Mouse (Mus musculus) gastrocnemius, adult 8-10 months (tissue): ENCODE measurements around the gene Sertad3. TPM values are rescaled to one million over a fixed set of nuclear protein-coding genes. Genes with fewer than 3 reads are reported as not detected.

Source experiments
- DNase-seq, 2 experiments: peaks; one replicate each; pipeline ENCODE4 v3.0.0; 2022; ENCODE audit warnings: low spot score in 2 of 2
- total RNA-seq, 4 experiments: library from RNA; stranded (reverse); gene quantifications; 2 replicates each; pipeline ENCODE4 v1.2.4; 2022

The Sertad3 gene
- 1 to 10 TPM; 3.8 to 5.3 (median 4.3) TPM for total RNA-seq

DNA sequence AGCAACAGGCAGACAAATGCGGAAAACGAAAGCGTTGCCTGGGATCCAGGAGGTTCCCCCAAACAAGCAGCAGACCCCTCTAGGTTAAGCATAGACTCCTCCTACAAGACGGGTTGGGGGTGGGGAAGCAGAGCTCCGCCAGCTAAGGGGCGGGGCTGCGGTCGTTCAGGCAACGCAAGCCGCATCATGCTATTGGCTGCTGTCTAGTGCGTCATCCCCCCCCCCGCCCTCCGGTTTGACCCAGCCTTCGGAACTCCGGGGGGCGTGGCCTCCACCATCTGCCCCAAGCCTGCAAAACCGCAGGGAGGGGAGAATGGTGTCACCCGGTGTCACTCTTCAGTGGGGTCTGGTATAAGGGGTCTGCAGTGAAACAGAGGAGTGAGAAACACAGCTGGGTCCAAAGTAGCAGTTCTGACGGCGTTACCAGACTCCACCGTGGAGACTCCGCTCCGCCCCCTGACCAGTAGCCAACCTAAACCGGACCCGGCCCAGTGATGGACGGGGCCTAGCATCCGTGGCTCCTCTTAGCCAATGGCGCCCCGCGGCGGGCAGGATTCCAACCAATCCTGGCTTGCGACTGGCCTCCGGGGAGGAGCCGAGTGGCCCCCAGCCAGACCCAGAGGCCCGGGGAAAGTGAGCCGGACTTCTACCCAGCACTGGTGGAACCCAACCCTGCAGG, at the start of gene Sertad3:
Gene Sertad3, plus strand, starts transcription at position 613 of the 679 bp plus-strand sequence.
- DNase-seq: peak; percentile 99 to 100

DNA sequence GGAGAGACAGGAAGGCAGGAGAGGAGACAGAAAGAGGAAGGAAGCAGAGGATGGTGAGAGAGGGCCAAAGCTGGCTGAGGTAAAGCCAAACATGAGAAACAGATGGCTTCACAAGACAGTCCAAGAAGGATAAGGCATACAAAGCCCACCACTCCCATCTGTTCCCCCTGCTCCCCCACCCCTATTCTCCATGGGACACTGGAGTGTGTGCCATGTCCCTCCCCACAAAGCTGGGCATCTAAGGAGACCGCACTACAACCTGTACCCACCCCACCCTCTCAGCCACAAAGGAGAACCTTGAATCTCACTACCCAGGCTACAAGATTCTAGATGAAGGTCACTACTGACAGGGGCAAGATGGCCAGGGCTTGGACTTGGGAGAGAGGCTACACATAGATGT, 46.2 kb upstream of the Sertad3 start:
- no peak for DNase-seq

DNA sequence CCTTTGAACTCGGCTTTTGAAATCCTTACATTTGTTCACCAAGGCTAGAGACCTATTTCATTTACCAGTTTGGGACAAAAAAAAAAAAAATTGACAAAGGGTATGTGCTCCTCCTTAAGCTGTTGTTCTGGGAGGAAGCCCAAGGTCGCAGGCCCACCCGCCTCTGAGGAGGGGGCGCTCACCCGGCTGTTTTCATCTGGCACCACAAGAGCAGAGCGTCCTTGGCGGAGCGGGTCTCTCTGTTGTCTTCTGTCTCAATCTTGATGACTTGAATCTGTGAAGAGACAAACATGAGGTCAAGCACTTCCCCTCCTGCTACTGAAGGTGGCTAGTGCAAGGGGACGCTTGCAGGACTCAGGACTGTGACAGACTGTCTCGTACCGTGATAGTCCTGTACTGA, 45.6 kb upstream of the Sertad3 start:
- DNase-seq: no peak

DNA sequence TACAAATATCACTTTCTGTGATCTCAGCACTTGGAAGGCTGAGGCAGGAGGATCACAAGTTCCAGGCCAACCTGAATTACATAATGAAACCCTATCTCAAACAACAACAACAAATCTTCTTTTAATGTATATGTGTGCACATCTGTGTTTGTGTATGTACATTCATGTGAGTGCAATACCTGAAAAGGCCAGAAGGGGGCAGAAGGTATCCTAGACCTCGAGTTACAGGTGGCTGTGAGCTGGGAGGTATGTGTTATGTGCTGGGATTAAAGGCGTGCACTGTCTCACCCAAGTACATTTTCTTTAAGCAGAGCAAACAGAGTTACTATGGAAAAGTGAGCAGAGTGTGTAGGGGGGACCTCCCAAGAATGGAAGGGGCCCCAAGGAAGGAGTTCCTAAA, 44.4 kb upstream of the Sertad3 start:
- no peak for DNase-seq

DNA sequence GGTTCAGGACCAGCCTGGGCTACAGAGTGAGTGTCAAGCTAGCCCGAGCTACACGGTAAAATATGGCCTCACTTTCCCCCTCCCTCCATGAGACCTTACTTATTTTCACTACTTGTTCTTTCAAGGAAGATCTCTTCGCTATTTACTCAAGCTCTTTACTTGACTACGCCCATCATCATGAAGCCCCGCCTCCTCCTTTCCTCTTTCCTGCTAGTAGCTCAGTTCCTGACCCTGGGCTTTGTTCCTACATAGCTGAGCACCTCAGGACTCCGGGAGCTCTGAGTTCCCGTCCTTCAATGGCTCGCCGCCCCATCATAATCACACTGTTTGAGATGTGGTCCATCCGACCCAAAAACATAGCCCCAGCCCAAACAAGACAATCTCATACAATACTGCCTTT, 40.2 kb upstream of the Sertad3 start:
- no peak for DNase-seq

DNA sequence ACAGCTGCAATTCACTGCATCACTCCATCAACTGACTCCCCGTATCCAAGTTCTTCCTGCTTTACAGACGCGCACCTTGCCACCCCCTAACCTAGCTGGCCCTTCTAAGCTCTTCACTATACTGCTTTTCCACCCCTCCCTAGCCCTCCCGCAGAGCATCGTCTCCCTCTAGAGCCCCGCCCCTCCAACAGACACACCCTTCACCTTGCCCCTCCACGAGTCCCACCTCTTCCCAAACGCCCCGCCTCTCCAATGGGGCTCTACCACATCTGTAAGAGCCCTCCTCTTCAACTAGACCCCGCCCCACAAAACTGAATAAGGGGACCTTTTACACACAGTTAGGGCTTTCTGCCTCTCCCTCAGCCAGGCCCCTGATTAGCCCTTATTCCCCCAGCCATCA, 39.8 kb upstream of the Sertad3 start:
- no peak for DNase-seq

DNA sequence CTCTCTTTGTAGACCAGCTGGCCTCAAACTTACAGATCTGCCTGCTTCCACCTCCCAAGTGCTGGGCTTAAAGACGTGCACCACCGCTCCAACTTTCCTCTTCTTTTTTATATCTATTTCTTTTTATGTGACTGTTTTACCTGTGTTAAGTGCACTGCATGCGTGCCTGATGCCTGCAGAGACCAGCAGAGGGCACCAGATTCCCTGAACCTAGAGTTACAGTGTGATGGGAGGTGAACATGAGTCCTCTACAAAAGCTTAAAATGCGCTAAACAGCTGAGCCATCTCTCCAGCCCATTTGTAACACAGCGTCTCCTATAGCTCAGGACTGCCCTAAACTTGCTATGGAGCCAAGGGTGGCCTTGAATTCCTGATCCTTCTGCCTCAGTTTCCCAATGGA, 36.0 kb upstream of the Sertad3 start:
- no peak for DNase-seq

DNA sequence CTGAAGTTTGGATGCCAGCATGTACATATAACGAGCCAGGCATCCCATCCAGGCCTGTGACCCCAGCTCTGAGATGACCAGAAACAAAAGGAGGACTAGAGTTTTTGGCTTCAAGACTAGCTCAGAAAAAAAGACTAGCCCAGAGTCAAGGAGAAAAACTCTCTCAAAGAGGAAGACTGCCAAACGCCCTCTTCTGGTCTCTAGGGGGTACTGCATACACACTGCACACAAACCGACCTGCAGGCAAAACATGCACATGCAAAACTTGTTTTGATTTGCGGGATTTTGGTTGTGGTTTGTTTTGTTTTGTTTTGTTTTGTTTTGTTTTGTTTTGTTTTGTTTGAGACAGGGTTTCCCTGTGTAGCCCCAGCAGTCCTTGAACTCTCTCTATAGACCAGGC, 33.6 kb upstream of the Sertad3 start:
- no peak for DNase-seq

DNA sequence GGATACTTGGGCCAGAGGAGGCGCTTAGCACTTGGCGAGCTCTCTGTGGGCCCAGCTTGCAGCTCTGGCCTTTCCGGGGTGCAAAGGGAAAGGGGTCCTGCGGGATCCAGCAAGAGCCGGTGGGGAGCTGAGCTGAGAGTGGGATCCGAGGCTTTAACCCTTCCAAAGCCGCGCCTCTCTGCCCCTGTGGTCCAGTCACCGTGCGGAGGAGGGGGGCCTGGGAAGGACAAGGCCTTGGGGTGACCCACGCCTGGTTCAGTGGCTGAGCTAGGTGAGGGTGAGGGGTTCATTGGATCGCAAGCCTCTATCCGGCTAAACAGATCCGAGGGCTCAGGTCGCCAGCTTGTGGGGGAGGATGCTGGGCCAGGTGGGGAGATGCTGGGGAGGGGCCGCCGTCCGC, 27.5 kb upstream of the Sertad3 start:
- no peak for DNase-seq

DNA sequence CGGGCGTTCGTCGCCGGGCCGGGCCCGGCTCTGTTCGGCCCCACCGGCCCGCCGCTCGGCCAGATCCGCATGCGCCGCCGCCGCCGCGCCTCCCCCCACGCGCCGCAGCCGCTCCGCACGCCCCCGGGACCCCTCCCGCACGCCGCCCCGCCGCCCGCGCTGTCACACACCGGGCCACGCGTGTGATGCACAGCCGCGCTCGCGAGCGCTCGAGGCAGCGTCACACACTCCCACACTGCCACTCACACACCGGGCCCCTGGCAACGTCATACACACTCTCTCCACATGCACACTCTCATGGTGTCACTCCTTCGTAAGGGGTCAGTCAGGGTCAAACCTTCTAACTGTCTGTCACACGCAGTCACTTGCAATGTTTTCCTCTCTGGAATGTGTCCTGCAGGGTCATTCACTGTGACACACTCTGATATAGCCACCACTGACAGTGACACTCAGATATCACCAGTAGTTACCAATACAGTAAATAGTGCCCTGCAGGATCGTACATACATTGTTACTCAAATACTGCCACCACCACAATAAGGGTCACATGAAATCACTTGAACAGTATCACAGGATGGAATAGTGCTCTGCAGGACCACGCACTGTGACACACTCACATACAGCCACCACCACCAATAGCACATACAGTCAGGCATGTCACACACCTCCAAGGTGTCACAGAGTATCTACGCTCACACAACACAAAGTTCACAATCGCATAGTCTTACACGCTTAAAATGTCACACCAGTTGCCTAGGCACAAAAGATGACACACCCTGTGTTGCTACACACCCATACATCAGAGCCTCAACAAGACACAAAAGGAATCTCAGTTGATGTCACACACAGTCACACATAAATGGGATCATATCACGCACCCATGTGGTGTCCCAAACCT, 26.8 kb upstream of the Sertad3 start:
- DNase-seq: peak in 1 of 2 experiments; percentile 10

DNA sequence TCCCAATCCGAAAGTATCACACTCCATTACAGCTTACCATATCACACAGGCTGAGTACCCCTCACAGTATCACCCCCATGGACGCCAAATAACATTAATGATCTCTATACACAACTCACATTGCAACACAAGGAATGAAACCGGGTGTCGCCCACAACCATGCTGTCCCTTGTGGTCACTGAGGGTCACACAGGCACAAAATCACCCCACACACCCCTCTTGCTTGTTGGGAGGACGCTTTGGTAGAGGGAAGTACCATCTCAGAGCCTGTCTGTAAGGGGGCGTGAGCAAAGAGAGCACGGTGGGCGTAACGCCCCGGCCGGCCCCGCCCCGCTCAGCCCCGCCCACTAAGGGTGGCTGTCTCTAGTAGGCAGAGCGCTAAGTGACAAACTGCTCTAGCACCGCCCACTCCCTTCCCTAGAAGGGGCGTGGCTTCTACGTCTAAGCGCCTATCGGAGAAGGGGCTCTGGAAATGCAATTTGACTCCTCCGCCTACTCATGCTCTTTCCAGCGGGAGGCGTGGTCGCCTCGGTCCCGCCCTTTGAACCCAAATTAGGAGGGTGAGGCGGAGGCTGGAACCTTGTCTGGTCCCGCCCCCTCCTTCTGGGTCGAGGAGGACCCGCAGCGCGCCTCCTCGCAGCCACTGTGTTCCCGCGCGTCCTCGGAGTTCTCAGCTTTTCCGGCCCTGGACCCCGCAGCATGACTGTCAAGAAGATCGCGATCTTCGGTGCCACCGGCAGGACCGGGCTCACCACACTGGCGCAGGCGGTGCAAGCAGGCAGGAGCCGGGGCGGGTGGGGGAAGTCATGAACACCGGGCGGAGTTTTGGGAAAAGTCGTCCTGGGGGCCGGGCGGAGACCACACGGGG, 25.9 kb upstream of the Sertad3 start, which contains the start of the genes Sptbn4 and Blvrb:
Gene Sptbn4, minus strand, starts transcription at position 268 of the 868 bp plus-strand sequence.
Gene Blvrb, plus strand, starts transcription at position 560 of the 868 bp plus-strand sequence.
- peak; percentile 99 for DNase-seq

DNA sequence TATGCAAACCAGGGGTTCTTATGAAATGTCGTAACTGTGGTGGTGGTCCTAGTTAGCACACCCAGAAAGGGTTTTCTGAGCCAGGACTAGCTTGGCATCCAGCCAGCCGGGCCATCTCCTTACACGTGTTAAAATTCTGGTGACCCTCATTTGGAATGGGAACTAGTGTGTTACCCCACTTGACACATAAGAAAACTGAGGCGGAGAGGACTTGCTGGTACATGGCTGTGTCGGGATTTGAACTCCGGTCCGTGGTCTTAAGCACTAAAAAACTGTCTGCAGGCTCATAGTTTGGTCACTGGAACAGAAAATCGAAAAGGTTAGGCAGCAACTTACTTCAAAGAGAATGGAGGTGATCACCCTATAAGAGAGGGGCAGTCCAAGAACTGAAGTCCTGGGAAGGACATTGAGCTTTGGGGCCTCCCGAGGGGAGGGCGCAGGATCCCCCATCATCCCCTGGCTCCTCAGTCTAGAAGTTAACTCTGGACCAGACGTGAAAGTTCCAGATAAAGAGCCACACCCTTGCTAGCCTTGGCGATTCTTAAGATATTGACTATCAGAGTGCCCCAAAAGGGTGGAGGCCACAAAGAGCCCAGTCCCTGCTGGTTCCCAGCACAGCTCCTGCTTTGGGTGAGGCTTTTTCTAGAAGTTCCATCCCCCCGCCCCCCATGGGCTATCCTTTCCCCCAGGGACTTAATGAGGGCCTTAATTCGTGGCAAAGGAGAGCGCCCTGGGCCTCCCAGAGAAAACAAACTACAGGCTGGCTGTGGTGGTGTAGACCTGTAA, 25.0 kb upstream of the Sertad3 start:
- peak; percentile 20 to 31 for DNase-seq

DNA sequence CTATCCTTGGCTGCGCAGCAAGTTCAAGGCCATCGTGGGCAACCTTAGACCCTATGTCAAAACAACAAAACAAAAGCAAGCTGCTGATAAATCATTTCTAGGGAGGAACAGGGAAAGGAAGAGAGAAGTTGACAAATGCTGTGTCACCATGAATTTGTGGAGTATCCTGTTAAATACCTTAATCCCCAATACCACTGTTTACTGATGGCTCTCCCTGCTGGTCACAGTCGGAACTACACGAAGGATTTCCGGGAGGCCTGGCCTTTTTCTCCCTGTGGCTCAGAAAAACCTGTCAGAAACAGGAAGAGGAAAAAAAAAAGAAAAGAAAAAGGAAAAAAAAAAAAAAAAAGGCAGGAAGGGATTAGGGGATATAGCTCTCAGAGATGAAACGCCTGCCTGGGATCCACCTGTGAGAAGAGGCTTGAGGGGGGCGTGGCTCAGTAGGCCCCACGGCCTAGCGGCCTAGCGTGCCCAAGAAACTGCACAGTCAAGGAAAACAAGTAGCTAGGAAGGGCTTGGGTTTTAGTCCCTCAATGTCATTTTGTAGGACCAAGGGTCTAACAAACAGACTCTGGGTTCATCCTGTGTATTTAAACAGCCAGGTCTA, 24.2 kb upstream of the Sertad3 start:
- peak; percentile 40 to 48 for DNase-seq

DNA sequence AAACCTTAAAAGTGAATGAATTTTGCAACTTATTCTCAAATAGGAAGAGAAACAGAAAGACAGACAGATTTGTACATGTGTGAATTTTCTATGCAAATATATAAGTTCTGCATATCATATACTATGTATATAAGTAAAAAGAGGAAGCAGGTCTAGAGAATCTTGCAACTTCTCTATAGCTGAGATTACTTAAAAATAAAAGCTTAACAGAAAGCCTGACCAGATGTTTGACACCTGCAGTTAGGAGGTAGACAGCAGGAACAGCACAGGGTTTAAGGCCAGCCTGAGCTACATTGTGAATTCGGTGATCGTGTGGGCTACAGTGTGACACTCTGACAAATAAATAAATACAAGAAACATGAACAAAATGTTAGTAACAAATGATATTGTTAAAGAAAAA, 22.2 kb upstream of the Sertad3 start:
- no peak for DNase-seq

DNA sequence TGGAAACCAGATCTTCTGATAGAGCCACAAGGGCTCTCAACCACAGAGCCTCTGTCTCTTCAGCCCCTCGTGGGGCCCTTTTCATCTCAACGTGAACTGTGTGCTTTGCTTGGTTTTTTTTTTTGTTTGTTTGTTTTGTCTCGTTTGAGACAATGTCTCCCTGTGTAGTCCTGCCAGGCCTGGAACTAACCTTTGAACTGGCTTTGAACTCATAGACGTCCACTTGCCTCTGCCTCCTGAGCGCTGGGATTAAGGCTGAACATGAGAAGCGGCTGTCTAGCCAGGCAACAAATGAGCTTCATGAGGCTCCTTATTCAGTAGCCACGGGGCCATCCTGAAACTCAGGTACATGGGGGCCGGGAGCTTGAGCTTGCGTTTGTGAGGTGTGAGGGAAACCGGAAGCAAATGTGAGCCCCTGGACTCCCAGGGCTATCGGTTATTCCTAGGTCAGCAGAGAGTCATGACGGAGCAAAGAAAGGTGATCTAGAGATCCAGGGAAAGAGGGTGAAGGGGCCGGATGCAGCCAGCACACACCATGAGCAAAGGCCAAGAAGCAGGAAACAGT, 21.3 kb upstream of the Sertad3 start:
- no peak for DNase-seq

DNA sequence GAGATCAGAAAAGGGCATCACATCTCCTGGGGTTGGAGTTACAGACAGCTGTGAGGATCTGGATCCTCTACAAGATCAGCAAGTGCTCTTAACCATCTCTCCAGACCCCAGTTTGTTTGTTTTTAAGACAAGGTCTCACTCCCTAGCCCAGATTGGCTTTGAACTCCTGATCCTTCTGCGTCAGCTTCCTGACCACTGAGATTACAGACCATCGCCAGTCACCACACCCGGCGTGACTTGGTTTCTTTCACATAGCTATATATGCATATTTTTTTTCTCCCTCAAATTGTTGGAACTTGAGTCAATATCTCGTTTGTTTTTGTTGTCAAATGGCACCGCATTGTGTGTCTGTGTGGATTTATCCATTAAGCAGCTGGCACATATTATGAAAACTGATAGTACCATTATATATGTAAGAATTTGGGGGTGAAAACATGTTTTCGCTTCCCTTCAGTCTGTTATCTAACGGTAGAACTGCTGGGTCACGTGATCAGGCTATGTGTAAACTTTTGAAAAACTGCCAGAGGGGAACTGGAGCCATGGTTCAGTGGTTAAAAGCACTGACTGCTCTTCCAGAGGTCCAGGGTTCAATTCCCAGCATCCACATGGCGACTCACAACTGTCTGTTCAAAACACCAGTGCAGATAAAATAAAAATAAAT, 19.0 kb upstream of the Sertad3 start:
- no peak for DNase-seq

DNA sequence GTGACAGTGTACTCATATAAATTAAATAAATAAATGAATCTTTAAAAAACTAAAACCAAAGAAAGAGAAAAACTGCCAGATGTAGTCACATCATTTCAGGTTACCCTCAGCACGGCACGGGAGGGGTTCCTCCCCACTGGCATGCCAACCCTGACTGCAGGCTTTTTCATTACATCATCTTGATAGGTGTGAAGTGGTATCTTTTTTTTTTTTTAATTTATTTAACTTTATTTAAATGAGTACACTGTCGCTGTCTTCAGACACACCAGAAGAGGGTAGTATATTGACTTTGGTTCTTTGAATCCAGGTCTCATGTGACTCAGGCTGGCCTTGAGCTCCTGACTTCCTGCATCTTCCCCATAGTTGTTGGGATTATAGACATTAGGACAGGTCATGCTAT, 18.3 kb upstream of the Sertad3 start:
- no peak for DNase-seq

DNA sequence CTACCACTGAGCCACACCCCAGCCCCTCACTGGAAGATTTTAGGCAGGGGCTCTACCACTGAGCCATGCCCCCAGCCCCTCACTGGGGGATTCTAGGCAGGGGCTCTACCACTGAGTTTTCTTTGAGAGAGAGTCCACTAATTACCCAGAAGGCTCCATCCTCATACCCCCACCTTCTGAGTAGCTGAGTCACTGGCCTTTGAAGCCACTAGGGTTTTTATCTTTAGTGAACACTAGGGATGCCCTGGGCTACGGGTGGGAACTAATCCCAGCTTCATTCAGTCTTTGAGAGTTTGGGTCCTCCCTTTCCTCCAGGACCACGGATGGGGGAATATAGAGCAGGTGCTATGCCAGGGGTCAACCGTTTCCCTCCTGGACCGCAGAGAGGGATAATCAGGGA, 15.0 kb upstream of the Sertad3 start:
- DNase-seq: no peak

DNA sequence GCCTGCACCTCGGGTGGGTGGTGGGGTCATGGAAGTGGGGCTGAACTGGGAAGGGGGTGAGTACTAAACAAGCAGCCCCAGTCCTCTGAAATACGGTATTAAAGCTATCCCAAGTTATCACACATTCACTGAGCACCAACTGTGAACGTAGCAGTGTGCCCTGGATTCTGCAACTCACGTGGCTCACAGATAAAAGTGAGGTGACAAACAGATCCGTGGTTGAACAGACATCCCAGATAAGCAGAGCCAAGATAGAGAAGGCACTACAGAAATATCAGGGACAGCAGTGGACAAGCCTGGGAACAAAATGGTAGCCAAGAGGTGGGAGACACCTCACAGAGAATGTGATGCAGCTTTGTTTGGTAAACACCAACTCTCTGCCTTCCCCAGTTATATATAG, 13.9 kb upstream of the Sertad3 start:
- no peak for DNase-seq

DNA sequence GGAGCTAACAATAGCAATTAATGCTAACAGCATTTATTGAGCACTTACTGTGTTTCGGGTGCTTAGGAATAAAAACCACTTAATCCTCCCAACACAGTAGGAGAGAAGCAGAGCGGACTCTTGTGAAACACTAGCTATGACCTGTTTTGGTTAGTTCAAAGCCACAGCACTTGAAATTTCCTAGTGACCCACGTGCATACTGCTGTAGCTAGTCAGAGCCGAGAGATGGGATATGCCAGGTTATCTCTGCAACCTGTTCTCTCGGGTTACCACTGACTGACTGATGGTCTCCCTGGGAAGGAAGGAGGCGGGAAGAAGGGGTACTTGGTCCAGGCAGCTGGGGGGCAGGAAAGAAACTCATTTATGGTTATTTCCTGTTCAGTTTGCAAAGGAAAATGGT, 13.1 kb upstream of the Sertad3 start:
- DNase-seq: no peak
